ENCODE assay signal across 15 mouse cellular contexts in genomic region chr17:88328807-88329206, GRCm38 (mm10).
DNase-seq lines count a peak whose midpoint lies in the region; ATAC-seq and TF ChIP-seq lines count a peak whose summit lies in the region.
"Had no signal": no experiment of that assay in that cellular context is flagged by ENCODE, and none has a peak within 500 bp of the region (broad histone marks: within the 10 kb centered on the region; RNA-seq: fewer than 3 reads in every experiment).

No protein-coding gene starts in this region.

- no peaks in the 10 kb centered on the region; the same call in 1 of the 2 replicates for H3K9me3 ChIP-seq in midbrain, embryonic 11.5 days (ENCODE audit: control insufficient read depth, low read length)
- 0 out of 2 replicates have a peak, but pooled peaks cover 2% of the 10 kb centered on the region for H3K9me3 ChIP-seq in midbrain, embryonic 16.5 days (replicated peaks; ENCODE audit: control insufficient read depth, low read length, poor library complexity, severe bottlenecking)
- H3K9me3 ChIP-seq in hindbrain, embryonic 15.5 days: no peaks in the 10 kb centered on the region
- H3K9me3 ChIP-seq: limb, embryonic 15.5 days had no signal

- 9% methylated on average over 8 of the region's 8 CpGs for WGBS in midbrain, embryonic 11.5 days
- WGBS in midbrain, embryonic 16.5 days: 12% methylated on average over 8 of the region's 8 CpGs
- 10% methylated on average over 8 of the region's 8 CpGs for WGBS in hindbrain, embryonic 15.5 days

- H3K27me3 ChIP-seq in midbrain, embryonic 11.5 days (ENCODE audit: control insufficient read depth, insufficient read depth, low read length): peaks cover 64% of the 10 kb centered on the region
- 0 out of 2 replicates have a peak, but pooled peaks cover 3% of the 10 kb centered on the region for H3K27me3 ChIP-seq in midbrain, embryonic 16.5 days (ENCODE audit: control insufficient read depth, insufficient read depth, low read depth, low read length)
- H3K27me3 ChIP-seq in hindbrain, embryonic 15.5 days: peaks cover 6% of the 10 kb centered on the region
- H3K27me3 ChIP-seq: limb, embryonic 15.5 days had no signal

- no peaks in the 10 kb centered on the region; the same call in 1 of the 2 replicates for H3K36me3 ChIP-seq in midbrain, embryonic 11.5 days (ENCODE audit: control insufficient read depth, insufficient read depth, low read length)
- H3K36me3 ChIP-seq in midbrain, embryonic 16.5 days (ENCODE audit: control insufficient read depth, insufficient read depth, low read length): no peaks in the 10 kb centered on the region
- H3K36me3 ChIP-seq in hindbrain, embryonic 15.5 days: no peaks in the 10 kb centered on the region
- H3K36me3 ChIP-seq: limb, embryonic 15.5 days had no signal

- no peak for DNase-seq in gastrocnemius, adult 2 months
- DNase-seq in gastrocnemius, postnatal 14 days: no peak
- DNase-seq in midbrain, embryonic 11.5 days (ENCODE audit: low spot score, missing footprints): no peak
- DNase-seq in retina, embryonic 14.5 days (ENCODE audit: low spot score): no peak
- DNase-seq in frontal cortex, postnatal 10 days (ENCODE audit: low spot score in 2 of 2): no peak
- DNase-seq: adrenal gland, adult 2 months; gastrocnemius, postnatal 36 days; kidney, postnatal 4 days; lung, postnatal 14 days; right cerebral cortex, postnatal 25 days had no signal

- H3K4me1 ChIP-seq in midbrain, embryonic 11.5 days (ENCODE audit: control insufficient read depth, insufficient read depth, low read length): peaks cover 25% of the 10 kb centered on the region; the same call in 1 of the 2 replicates
- H3K4me1 ChIP-seq in midbrain, embryonic 16.5 days (ENCODE audit: control insufficient read depth, insufficient read depth, low read length): peaks cover 15% of the 10 kb centered on the region
- H3K4me1 ChIP-seq in brown adipose tissue, adult 24 weeks (ENCODE audit: control insufficient read depth, insufficient read depth, insufficient read length, low read length): peaks cover 2% of the 10 kb centered on the region; the same call in 1 of the 2 replicates
- peaks cover 34% of the 10 kb centered on the region for H3K4me1 ChIP-seq in hindbrain, embryonic 15.5 days (replicated peaks)

- peak overlapping the region; percentile 94 for H3K27ac ChIP-seq in gastrocnemius, adult 2 months
- no peak overlapping the region for H3K27ac ChIP-seq in midbrain, embryonic 11.5 days (ENCODE audit: low read depth, low read length)
- H3K27ac ChIP-seq in midbrain, embryonic 16.5 days (ENCODE audit: low read length): no peak overlapping the region
- peak overlapping the region; percentile 3; the same call in 1 of the 2 replicates for H3K27ac ChIP-seq in brown adipose tissue, adult 24 weeks (replicated peaks; ENCODE audit: low read depth, low read length)
- no peak overlapping the region for H3K27ac ChIP-seq in hindbrain, embryonic 15.5 days (replicated peaks)
- H3K27ac ChIP-seq: limb, embryonic 15.5 days had no signal

- H3K4me3 ChIP-seq in gastrocnemius, adult 2 months: 0 out of 2 replicates have a peak overlapping the region, but pooled peaks have one; percentile 2
- no peak overlapping the region for H3K4me3 ChIP-seq in midbrain, embryonic 11.5 days (ENCODE audit: low read depth, low read length)
- no peak overlapping the region for H3K4me3 ChIP-seq in midbrain, embryonic 16.5 days (ENCODE audit: low read depth, low read length)
- H3K4me3 ChIP-seq in brown adipose tissue, adult 24 weeks (ENCODE audit: insufficient read depth, low read depth, low read length): no peak overlapping the region
- no peak overlapping the region for H3K4me3 ChIP-seq in hindbrain, embryonic 15.5 days
- H3K4me3 ChIP-seq: limb, embryonic 15.5 days had no signal

- no peak for TF ChIP-seq CTCF in gastrocnemius, adult 2 months (IDR thresholded peaks at IDR 0.05)

- intact Hi-C loops in gastrocnemius, adult 2 months (cut with DNase I): loop anchor here (2.0 to 5.0 kb wide), 3 partner anchors 52 to 182 kb away; partner anchors contain the start of gene Foxn2
- intact Hi-C loops in gastrocnemius, postnatal 14 days (cut with DNase I; ENCODE audit: low total_unique reads): loop anchor here (10.0 kb wide), 1 partner anchor 196 kb away; no protein-coding TSS in a partner anchor

- H3K4me2 ChIP-seq in midbrain, embryonic 11.5 days: no peak overlapping the region
- H3K4me2 ChIP-seq in midbrain, embryonic 16.5 days (ENCODE audit: low read length): no peak overlapping the region
- 0 out of 2 replicates have a peak overlapping the region, but pooled peaks have one; percentile 5 for H3K4me2 ChIP-seq in hindbrain, embryonic 15.5 days
- H3K4me2 ChIP-seq: limb, embryonic 15.5 days had no signal

- H3K9ac ChIP-seq in midbrain, embryonic 11.5 days (ENCODE audit: low read length): peak overlapping the region; percentile 18; the same call in 1 of the 2 replicates
- no peak overlapping the region for H3K9ac ChIP-seq in midbrain, embryonic 16.5 days (ENCODE audit: low read depth, low read length)
- H3K9ac ChIP-seq in hindbrain, embryonic 15.5 days: no peak overlapping the region
- H3K9ac ChIP-seq: limb, embryonic 15.5 days had no signal

- no peak for ATAC-seq in midbrain, embryonic 11.5 days (ENCODE audit: low FRiP score)
- no peak for ATAC-seq in midbrain, embryonic 16.5 days
- ATAC-seq in hindbrain, embryonic 15.5 days (ENCODE audit: low FRiP score, low read depth): no peak
- ATAC-seq: intestine, embryonic 16.5 days had no signal

Comparison
In these comparisons a context has a peak if more than half of its experiments do, and no peak if none do; other contexts are left out.
1. H3K27ac ChIP-seq: peak in gastrocnemius, adult 2 months (single experiment) and brown adipose tissue, adult 24 weeks (single experiment); none in midbrain, embryonic 11.5 days (single experiment), midbrain, embryonic 16.5 days (single experiment) and hindbrain, embryonic 15.5 days (single experiment).